Mouse (Mus musculus): ENCODE data around the gene Tmco2. TPM values are rescaled to one million over a fixed set of nuclear protein-coding genes. Genes with fewer than 3 reads are reported as not detected.
"Not testable (repeated sequence)": the region's sequence is repeated elsewhere in the genome, so short reads cannot be mapped to it uniquely, and the experiment has no call there.

Tmco2 gene
- polyA plus RNA-seq (2012; rRNA removed): not detected in 2 replicates

GRCm38 (mm10) chr4:121109126-121109525, at the start of gene Tmco2:
Gene Tmco2 (minus strand): TSS chr4:121109226.
- DNase-seq (ENCODE audit: extremely low spot score in 1 of 2, low spot score in 1 of 2): no peak

GRCm38 (mm10) chr4:121103304-121103703, 5.7 kb downstream of the Tmco2 start:
- DNase-seq (ENCODE audit: extremely low spot score in 1 of 2, low spot score in 1 of 2): peak; percentile 74 to 76

GRCm38 (mm10) chr4:121097650-121098378, 11.2 kb downstream of the Tmco2 start, which contains the start of gene Zmpste24:
Gene Zmpste24 (minus strand): TSS chr4:121098241.
- peak; percentile 82 to 95 for DNase-seq (ENCODE audit: extremely low spot score in 1 of 2, low spot score in 1 of 2)

GRCm38 (mm10) chr4:121090211-121090610, 18.8 kb downstream of the Tmco2 start:
- DNase-seq (ENCODE audit: extremely low spot score in 1 of 2, low spot score in 1 of 2): no peak

- no peak for DNase-seq (ENCODE audit: extremely low spot score in 1 of 2, low spot score in 1 of 2)
These were observed 20.3 kb downstream of the Tmco2 start for GRCm38 (mm10) chr4:121088696-121089095.

- no peak for DNase-seq (ENCODE audit: extremely low spot score in 1 of 2, low spot score in 1 of 2)
These were observed 24.5 kb downstream of the Tmco2 start for GRCm38 (mm10) chr4:121084506-121084905.

GRCm38 (mm10) chr4:121080395-121080794, 28.6 kb downstream of the Tmco2 start:
- no peak for DNase-seq (ENCODE audit: extremely low spot score in 1 of 2, low spot score in 1 of 2)

GRCm38 (mm10) chr4:121077915-121078646, 30.9 kb downstream of the Tmco2 start:
- DNase-seq (ENCODE audit: extremely low spot score in 1 of 2, low spot score in 1 of 2): no peak

GRCm38 (mm10) chr4:121074250-121074649, 34.8 kb downstream of the Tmco2 start:
- DNase-seq (ENCODE audit: extremely low spot score in 1 of 2, low spot score in 1 of 2): no peak

- DNase-seq (ENCODE audit: extremely low spot score in 1 of 2, low spot score in 1 of 2): no peak
These were observed 43.7 kb downstream of the Tmco2 start for GRCm38 (mm10) chr4:121065336-121065735.

GRCm38 (mm10) chr4:121059218-121059617, 49.8 kb downstream of the Tmco2 start:
- DNase-seq (ENCODE audit: extremely low spot score in 1 of 2, low spot score in 1 of 2): not testable (repeated sequence)

- no peak for DNase-seq (ENCODE audit: extremely low spot score in 1 of 2, low spot score in 1 of 2)
These were observed 52.0 kb downstream of the Tmco2 start for GRCm38 (mm10) chr4:121057032-121057431.

GRCm38 (mm10) chr4:121056342-121056741, 52.7 kb downstream of the Tmco2 start:
- peak in 1 of 2 experiments; percentile 48 for DNase-seq (ENCODE audit: extremely low spot score in 1 of 2, low spot score in 1 of 2)

Other genes starting within 250 kb of the Tmco2 start
- gene Exo5, start 184.2 kb downstream of the Tmco2 start, polyA plus RNA-seq (2012; rRNA removed): 11.3 and 12.7 TPM in 2 replicates
- 1.7 and 2.0 TPM in 2 replicates for gene Zfp69, start 157.5 kb downstream of the Tmco2 start, polyA plus RNA-seq (2012; rRNA removed)
- gene Smap2, start 92.0 kb downstream of the Tmco2 start, polyA plus RNA-seq (2012; rRNA removed): 96.8 and 103 TPM in 2 replicates
- gene Col9a2, start 69.8 kb downstream of the Tmco2 start, polyA plus RNA-seq (2012; rRNA removed): 5.8 and 7.2 TPM in 2 replicates
- gene Zmpste24, start 11.0 kb downstream of the Tmco2 start, polyA plus RNA-seq (2012; rRNA removed): 22.1 and 22.6 TPM in 2 replicates
- gene Rlf, start 105.9 kb upstream of the Tmco2 start, polyA plus RNA-seq (2012; rRNA removed): 14.5 and 16.1 TPM in 2 replicates
- gene Gm12888, start 215.7 kb upstream of the Tmco2 start, polyA plus RNA-seq (2012; rRNA removed): not detected in 2 replicates

All from frontal cortex, adult 2 months (tissue).